Mouse (Mus musculus) ES-CJ7 (cell line): ENCODE measurements around the gene Cd55.
A peak's percentile ranks its signal among the peaks of the same experiment; 100 is the strongest.
"Not testable (repeated sequence)": the region's sequence is repeated elsewhere in the genome, so short reads cannot be mapped to it uniquely, and the experiment has no call there.

Experiments used
- DNase-seq: peaks from one replicate; pipeline ENCODE4 v3.0.0; 2011; ENCODE audit warnings: low read depth, low spot score

Gene Cd55

DNA sequence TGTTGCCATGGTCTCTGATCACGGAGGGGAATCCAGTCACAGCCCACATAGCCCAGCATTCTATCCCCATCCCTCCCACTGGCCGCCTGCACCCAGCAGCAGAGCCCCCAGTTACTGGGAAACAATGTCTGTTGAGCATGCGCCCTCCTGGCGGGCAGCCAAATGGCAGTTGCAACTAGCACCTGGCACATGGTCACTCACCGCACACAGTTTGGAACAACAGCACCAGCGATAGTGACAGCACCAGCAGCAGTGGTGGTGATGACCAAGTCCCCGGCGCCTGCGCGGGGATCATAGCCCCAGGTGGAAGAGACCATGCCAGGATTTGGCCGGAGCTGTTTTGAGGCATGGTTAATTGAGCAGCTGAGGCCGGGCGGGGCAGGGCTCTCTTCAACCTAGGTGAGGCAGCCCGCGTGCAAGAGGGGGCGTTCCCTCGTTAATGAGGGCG, 39.9 kb downstream of the Cd55 start, which contains the start of gene Cd55b:
Gene Cd55b (minus strand): TSS at position 346 of the 448 bp plus-strand sequence.
- peak; percentile 8 for DNase-seq

DNA sequence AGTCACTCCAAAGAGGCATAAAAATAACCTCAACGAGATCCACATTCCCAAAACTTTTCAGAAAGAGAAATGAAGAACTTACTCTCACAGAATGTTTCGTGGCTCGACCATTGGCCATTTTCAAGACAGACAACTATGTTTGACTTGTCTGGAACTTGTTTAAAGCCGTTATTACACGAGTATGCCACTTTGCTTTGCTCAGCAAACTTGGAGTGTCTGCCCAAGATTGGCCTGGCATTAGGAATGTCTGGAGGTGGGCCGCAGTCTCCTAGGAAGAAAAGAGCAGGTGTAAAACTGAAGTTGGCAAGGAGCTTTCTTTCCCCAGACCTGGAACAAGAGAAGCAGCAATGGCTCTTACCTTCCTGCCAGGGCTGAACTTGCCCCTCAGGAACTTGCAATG, 40.5 kb downstream of the Cd55 start:
- DNase-seq, result not testable (repeated sequence)

DNA sequence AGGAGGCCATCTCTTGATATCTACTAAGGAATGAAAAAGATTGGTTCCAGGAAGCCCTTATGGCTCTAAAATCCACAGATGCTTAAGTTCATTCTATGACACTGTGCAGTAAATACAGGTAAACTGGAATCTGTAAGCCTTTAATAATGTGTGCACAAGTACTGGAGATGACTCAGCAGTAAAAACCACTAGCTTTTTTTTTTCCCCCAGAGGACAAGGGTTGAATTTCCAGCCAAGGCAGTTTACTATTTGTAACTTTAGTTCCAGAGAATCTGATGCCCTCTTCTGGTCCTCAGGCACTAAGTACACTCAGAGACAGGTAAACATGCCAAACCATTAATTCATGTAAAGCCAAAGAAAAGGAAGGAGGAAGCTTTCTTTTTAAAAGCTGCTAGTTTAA, 65.4 kb downstream of the Cd55 start:
- DNase-seq, result peak; percentile 34
